Mouse (Mus musculus): ENCODE results near the gene Cradd.
A peak's percentile ranks its signal among the peaks of the same experiment; 100 is the strongest.

Gene Cradd

DNA sequence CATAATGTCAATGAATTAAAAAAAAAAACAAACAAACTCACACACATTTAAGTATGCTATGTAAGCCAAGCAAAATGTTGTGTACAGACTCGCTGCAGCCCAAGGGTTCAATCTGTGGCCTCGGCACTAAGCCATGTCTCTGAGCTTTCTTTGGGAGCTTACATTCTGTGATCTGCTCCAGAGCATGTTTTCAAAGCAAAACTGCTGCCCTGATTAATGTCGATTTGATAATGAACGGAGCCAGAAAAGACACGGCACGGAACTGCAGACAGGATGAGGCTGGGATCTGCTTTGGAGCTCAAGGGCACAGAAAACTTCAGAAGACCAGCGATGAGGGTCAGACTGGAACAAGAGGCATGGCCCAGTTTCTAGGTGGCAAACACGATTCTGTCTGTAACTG, 126.6 kb downstream of the Cradd start:
- DNase-seq = no peak

DNA sequence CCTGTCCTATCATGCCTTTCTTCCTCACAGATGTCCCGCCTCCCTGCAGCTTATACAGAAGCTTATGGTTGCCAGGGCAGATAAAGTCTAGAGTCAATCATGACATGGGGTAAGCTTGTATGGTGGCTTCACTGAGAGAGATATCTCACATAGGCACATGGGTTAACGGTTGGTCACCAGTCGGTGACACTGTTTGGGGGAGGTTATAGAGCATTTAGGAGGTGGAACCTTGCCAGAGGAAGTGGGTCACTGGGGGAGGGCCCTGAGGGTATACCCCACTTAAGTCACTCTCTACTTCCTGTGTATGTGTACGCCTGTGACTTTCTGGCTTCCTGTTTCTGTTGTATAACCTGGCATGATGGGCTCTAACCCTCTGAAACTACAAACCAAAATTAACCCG, 128.2 kb downstream of the Cradd start:
- peak; percentile 89 for DNase-seq

DNA sequence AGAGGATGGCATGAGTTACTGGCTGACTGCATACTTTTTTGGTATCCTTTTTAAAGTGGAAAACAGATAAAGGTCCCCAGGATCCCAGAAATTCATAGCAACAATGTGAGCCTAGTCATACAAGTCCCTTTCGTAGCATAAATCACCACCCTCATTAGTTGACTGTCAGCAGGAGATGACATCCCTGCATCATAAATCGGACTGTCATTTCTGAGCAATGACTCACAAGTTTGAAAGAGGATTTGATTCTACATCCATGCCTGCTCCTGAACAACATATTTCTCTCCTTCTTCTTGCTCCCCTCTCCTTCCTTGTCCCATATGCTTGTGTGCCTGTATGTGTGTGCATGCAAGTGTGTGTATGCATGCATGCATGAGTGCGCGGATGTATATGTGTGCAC, 129.2 kb downstream of the Cradd start:
- DNase-seq = peak; percentile 89

DNA sequence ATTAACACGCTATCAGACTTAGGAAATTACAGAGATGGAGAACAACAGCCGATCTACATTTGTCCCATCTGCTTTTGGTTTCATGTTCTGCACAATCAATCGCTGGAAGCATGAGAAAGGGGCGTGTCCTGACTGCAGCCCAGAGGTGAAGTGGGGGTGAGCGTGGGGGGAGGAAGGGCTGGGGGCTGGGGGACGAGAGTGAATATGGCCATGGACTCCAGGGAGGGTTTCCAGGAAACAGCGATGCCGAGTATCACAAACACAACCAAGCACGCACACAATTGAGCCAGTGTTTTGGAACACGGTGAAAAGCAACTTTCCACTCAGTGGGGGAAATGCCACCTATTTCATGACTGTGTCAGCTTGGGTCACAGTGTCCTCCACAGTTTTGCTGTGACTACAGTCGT, 130.1 kb downstream of the Cradd start:
- DNase-seq = peak; percentile 97

DNA sequence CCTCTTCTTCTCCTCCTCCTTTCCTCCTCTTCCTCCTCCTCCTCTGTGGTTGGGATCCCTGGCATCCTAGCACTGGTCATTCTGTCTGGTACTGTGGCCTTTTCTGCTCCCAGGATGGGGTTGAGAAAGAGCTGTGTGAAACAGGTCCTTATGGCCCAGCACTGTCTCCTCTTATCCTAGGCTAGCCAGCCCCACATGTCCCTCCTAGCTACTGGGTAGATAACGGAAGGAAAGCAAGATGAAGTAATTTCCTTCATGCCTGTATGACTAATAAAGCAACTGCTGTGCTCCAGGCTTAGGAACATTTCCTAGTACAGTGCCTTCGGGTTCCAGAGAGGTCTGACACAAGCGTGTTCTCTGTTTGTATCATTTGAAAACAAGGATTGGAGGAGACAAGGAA, 132.1 kb downstream of the Cradd start:
- peak; percentile 98 for DNase-seq

DNA sequence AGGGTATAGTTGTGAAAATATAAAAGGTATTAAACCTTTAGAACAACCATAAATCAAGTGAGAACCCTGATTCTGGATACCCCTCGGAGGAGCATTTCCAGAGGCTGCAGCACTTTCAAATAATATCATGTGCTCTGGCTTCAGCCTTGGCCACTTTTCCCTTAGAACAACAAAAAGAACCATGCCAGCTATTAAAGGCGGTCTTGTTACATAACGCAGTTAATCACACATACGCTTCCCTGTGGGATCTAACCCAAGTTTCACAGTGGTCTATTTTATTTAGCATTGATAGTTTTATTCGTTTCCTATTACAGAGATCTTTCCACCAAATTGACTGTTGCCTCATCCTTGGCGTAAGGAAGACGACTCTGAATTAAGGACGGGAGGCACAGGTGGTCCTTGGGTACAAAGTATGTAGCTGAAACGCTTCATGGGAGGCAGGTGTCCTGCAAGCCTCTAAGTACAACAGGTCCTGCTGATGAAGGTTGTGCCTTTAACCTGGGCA, 132.7 kb downstream of the Cradd start:
- DNase-seq = peak; percentile 93

DNA sequence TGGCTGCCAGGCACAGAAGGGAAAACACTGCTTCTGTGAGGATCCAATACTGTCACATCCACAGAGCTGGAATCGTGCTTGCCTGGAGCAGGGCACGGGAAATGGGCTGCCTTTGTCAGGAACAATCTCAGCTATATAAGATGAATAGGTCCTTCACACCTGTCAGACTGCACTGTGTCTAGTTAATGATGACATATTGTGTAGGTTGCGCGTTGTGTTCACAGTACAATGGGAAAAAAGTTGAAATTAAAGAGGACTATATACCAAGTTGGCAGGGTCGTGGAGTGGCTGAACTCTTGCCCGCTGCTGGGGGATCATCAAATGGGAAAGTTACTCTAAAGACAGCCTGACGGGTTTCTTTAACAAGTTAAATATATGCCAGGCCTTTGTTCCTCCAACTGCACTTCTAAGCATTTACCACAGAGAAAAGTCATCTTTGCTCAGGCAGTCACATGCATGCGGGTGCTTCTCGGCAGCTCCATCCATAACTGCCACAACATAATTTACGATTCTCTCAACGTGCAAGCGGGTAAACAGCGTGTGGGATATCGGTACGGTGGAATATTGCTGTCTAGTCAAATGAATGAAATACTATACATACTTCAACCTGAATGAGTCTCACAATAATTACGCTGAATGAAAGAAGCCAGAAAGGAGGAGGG, 134.3 kb downstream of the Cradd start:
- DNase-seq = peak; percentile 79

DNA sequence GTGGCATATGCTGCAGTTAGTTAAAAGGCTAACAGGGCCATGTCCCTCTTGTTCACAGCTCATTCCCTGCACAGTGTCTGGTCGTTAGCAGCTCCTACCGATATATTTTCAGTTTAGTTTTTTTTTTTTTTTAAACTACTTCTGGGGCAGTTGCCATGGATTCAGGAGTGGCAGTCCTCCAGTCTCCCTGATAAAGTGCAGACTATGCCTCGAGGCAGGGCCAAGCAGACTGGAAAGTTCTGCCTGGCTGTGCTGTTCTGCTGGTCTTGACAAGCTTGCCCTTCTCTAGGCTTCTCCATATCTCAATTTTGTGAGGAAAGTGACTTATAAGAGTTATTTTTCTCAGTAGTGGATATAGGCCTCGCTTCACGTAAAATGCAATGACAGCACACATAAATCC, 139.7 kb downstream of the Cradd start:
- peak; percentile 95 for DNase-seq

DNA sequence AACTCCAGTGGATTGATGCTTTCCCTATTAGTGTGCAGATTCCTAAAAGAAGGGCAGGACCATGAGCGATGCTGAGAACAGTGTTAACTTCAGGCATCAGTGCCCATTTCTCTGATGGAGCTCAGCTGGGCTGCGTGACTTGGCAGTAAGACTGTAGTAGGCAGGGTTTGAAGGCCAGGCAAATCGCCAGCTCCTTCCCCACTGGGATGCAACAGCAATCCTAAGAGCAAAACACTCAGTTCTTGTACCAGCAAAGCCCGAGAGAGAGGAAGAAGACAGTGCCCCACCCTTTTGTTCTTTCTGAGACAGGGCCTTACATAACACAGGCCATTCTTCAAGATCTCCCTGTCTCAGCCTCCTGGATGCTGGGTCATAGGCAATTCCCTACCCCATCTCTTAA, 140.9 kb downstream of the Cradd start:
- DNase-seq = peak; percentile 98

DNA sequence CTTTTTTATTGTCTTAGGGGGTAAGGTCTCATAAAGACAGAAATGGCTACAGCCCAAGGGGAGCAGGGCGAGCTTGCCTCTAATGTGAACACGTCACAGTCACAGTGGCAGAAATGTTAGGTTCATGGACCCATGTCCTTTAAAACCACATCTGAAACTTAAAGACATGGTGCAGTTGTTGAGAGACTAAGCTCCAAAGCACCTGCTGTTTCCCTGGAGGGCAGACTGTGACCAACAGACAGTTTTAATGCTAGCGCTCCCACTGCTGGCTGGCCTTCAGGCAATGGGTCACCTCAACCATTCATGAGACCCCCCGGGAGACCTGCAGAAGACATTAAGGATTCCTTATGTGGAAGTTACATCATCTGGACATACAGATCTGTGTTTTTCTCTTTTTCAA, 141.5 kb downstream of the Cradd start:
- DNase-seq = peak; percentile 87

DNA sequence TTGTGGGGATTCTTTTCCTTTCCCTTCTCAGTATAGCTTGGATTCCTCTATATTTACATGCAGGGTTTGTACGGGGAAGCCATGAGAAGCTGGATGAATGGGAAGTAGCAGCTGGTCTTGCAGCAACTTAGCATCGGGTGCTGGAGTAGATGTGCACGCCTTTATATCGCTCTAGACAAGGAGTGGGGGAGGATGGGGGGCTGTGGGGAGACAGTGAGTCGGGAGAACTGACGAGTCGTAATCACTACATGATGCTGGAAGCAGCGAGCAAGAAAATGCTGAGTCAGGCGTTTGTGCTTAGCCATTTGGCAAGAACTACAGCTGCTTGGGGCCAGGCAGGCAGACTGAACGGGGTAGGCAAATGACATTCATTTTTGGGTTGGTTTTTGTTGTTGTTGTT, 142.4 kb downstream of the Cradd start:
- peak; percentile 93 for DNase-seq

DNA sequence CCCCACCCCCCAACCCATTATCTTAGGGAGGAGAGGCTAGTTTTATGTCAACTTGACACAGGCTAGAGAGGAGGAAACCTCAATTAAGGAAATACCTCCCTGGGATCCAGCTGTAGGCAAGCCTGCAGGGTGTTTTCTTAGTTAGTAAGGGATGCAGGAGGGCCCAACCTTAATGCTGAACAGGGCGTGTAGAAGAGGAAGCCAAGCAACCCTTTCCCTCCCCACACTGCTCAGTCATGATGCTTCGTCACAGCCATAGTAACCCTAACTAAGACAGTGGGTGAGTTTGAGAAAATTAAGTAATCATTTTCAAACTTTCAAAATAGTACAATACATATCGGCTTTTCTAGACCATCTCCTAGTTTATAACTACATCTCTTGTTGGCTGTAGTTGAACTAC, 143.0 kb downstream of the Cradd start:
- no peak for DNase-seq

DNA sequence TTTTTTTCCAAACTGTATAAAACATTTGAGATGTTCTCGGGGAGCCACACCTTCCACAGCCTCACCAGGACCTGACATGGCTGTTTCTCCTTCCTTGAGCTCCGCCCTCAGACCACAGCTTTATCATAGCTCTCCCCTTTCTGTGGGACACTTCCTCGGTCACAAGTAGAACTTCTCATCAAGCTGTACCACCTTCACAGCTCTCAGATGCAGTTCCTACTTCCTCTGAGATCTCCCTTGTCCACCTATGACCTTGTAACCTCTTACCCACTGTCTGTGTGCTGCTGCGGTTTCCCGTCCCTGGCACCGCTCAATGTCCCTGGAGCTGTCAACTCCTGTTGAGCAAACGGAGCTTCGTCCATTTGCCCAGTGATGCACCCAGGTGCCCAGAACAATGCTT, 143.8 kb downstream of the Cradd start:
- peak; percentile 88 for DNase-seq

DNA sequence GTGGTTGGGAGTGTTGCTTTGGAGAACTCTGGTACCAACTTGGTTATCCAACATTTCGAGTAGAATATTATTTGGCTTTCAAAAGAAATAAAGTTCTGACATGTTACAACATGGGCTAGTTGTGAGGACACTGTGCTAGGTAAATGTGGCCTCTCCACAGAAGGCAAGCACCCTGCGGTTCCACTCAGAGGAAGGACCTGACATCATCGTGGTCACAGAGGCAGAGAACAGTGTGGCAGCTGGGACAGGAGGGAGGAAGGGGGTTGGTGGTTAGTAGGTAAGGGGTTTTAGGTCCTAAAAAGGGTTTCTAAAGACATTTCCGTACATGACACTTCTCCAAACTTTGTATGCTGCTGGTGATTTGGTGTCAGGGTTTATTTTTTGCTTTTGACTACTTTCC, 145.1 kb downstream of the Cradd start:
- DNase-seq = no peak

DNA sequence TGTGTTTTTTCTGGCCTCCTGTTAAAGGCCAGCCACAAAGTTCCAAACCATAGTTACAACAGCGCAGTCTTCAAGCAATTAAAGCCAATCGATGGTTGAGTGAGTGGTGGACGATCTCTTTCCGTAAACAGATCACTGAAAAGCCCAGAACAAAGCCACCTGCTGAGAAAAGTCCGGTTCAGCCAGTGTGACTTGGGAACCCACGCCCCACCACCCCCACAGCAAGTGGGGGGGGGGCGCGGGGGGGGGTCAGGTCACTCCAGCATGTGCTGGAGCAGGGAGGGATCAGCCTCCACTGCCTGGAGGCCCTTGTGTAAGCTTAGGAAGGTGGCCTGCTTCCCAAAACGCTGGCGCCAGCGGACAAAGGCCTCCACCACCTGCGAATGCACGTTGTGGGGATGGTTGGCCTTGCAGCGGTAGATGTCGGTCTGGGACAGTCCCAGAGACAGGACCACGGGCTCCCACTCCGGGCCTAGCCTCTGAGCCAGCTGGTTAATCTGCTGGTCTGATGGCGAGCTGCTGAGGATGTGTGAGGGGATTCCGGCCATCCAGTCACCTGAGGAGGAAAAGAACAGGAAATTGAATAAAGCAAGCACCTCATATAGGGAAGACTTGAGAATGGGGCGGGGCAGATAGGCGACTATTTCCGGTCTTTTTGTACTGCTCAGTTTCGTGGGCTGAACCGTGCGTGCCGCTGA, 148.4 kb downstream of the Cradd start:
- no peak for DNase-seq

DNA sequence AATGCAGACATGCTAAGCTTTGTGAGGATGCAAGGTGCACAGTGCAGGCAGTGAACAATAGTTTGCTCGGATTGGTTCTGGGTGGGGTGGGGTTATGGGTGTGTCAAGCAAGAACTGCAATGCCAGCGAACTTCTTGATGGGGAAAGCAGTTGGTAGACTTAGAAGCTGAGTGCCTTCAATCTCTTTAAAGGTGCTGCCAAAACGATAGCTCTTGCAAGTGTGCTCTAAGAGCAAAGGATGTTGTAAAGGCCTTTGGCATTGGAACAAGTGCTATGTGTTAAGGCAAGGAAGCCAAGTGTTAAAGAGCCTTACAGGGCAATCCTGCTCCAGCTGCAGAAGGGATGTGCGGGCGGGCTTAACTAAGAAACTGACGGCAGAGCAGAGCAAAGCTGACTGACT, 149.7 kb downstream of the Cradd start:
- peak; percentile 83 for DNase-seq

DNA sequence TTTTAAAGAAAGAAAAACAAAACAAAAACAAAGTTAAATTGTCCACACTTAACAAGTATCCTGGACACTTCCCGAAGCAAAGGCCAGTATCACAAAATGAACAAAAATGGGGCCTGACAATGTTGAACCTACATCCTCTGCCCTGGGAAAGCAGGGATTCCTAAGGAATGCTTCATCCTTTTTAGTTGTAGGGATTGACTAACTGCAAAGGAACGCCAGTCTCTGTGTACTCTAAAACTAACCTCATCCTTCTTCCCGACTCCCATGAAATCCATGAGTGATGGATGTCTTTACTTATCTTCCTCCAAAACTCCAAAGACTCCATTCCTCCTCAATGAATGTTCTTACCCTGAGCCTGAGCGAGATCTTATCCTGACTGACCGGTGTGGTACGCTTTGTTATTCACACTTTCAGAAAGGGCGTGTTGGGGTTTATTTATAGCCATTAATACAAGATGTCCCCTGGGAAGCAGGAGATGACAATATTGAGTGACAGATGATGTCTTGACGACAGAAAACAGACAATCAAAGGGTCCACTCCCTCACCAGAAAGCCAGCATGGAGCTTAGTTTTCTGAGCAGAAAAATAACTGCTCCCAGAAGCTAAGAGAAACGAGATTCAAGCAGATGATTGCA, 153.1 kb downstream of the Cradd start:
- DNase-seq = peak; percentile 86

DNA sequence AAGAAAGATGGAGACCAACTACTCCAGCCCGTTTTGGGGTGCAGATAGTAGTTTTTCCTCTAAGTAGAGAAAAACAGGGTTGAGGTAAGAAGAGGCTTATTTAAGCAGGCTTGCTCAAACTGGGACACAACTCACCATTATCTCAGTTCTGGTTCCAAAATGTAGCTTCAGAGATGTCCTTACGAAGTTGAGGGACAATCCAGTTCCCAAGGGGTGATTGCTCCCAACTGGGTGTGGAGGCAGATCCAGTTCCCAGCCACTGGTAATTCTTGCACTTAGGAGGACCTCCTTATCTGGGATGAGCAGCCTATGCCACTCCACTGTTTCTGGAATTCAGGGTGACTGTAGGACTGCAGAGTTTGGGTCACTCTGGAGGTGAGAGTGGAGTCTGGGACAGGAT, 159.0 kb downstream of the Cradd start:
- peak; percentile 82 for DNase-seq

DNA sequence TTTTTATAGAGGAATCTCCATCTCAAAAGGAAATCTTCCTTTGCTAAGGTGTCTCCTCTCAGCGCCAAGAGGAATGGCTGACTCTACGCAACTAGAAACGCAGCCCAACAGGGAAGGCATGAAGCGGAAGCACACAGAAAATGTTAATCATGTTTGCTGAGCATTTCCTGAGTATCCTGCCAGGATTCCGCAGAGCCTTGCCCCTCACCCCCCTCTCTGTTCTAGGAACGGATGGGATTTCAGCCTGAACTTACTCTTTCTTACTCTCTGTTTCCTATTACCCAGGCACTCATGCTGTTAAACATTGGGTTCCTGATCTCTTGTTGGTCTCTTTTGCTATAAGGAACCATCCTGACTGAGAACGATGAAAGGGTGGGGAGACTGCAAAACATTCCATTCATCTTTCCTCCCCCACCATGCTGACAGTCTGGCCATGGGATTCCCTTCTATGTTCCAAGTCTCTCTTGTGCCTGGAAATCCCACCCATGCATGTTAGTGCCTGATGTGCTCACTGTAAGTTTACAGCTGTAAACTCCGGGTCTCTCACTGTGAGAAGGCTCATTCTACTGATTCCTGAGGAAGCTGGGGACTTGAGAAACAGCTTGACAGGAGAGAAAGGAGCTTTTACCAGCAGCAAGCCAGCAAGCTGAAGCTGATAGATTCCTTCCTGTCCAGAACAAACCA, 161.1 kb downstream of the Cradd start:
- peak; percentile 86 for DNase-seq

DNA sequence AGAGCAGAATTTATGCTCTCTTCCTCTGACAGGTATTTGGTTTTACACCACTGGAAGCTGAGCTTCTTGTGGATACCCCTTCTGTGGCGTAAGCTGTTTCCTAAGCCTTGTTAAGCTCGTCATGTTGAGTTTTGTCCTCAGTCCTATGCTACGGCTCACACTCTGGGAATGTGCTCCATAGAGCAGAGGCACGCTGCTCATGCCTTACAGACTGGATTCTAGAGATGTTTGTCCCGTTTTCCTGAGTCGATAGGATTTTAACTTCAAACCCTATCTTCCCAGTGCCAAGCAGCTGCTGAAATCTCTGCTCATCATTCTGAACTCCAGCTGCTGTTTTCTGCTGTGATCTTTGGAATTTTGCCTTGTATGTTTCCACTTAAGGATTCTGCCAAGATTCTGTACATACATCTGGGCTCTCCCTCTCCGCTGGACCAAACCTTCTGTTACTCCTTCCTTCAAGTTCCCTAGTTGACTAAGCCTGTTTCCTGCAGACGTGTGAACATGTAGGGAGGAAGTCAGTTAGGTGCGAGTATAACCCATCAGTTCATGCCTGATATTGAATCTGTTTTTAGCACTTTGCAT, 164.2 kb downstream of the Cradd start:
- no peak for DNase-seq

DNA sequence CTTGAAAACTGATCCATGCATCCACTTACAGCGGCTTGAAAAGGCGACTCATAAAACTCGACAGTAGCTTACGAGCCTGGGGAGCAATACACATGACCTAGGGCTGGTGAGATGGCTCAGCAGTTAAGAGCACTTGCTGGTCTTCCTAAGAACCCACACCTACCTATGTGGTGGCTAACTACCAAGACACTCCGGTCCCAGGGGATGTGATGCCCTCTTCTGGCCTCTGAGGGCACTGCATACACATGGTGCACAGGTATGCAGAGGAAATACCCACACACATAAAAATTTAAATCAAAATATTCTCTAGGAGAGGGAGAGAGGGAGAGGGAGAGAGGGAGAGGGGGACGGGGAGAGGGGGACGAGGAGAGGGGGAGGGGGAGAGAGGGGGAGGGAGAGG, 167.5 kb downstream of the Cradd start:
- peak; percentile 48 for DNase-seq

DNA sequence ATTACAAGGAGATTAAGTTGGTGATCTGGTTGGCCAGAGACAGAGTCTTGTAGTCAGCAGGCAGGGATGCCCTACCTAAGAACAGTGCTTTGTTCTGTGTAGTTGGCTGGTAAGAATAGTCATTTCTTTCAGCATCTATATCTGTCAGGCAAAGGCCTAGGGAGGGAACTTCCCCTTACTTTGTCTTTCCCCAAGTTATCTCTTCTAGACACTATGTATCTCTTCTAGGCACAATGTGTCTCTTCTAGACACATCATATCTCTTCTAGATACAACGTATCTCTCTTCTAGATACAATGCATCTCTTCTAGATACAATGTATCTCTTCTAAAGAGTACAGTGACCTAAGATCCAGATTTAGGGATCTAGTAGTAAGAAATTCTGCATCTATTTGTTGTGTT, 169.3 kb downstream of the Cradd start:
- DNase-seq = no peak

DNA sequence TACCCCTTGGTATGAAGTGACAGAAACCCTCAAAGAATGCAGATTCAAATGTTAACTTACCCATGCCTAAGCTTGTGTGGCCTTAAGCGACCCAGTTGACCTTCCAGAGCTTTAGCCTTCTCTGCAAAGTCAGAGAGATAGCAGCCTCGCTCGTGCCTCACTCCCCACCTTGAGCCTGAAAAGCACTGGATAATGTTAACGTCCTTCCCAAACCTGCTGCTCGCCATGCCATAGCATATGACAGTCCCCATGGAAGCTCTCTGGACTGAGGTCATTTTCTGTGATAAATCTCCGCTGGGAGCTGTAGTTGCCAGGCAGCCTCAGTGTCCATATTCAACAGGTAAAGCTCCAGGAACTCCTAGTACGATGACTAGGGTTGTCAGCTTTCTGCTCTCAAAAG, 170.7 kb downstream of the Cradd start:
- peak; percentile 86 for DNase-seq

Data from heart, adult 11 months (tissue).